Mouse (Mus musculus) retina, adult 2 months (tissue): ENCODE data around the gene Srsf5.
A peak's percentile ranks its signal among the peaks of the same experiment; 100 is the strongest.
"Not testable (repeated sequence)": the region's sequence is repeated elsewhere in the genome, so short reads cannot be mapped to it uniquely, and the experiment has no call there.

ENCODE experiments used
- DNase-seq: peaks from one replicate; pipeline ENCODE4 v3.0.0-alpha.2; 2012; ENCODE audit warnings: low read depth, low spot score

Srsf5 gene

GRCm38 (mm10) chr12:80948202-80948601, 2.9 kb downstream of the Srsf5 start:
- no peak for DNase-seq

GRCm38 (mm10) chr12:80949603-80950002, 4.3 kb downstream of the Srsf5 start:
- DNase-seq = not testable (repeated sequence)

GRCm38 (mm10) chr12:80951640-80952219, 6.4 kb downstream of the Srsf5 start:
- no peak for DNase-seq

DNA sequence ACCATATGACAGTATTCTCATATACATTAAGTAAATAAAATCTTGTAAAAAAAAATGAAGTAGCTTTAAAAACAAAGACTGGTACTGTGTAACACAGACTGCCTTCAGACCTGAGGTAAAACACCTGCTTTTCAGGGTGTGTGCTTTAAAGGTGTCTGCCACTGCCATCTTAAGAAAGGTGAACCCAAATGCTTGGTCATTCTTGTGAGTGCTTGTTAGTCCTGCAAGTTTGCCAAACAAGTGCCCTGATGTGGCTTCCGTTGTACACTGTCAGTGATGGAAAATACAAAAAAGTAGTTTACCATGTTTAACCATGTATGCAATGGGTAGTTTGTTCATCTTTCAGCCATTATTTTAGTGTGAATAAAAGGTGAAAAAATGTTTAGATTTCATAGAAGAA, 7.2 kb downstream of the Srsf5 start:
- DNase-seq = no peak

- no peak for DNase-seq
Observed at GRCm38 (mm10) chr12:80956039-80956438, 10.7 kb downstream of the Srsf5 start.

DNA sequence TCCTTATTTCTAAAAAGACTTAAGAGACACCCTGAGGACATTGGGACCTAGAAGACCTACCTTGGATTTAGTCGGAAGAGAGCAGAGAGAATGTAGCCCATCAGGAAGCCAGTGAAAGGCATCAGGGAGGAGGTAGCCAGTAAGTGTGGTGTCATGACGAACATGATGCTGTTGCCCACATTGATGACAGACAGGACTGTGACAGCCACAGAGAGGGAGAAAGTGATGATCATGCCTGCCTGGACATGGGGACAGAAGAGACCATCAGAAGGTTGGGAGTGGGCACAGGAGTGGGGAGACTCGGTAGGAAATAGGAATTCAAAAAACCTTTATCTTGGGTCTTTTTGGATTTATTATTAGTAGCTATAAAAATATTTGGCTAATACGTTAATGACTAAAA, 12.7 kb downstream of the Srsf5 start:
- DNase-seq = no peak

DNA sequence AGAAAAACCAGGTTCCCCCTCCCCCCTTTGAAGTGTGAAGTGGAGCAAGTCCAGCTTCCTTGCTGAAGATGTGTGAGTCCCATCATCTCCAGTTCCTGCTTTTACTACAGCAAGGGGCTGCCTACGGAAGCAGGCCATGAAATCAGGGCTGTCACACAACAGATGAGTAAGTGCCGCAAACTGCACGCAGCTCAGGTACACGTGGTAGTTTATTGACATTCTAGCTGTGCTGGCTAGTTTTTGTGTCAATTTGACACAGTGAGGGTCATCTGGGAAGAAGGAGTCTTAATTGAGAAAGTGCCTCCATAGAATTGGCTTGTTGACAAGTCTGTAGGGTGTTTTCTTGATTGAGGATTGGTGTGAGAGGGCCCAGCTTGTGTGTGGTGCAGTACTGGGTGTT, 17.3 kb downstream of the Srsf5 start:
- no peak for DNase-seq

DNA sequence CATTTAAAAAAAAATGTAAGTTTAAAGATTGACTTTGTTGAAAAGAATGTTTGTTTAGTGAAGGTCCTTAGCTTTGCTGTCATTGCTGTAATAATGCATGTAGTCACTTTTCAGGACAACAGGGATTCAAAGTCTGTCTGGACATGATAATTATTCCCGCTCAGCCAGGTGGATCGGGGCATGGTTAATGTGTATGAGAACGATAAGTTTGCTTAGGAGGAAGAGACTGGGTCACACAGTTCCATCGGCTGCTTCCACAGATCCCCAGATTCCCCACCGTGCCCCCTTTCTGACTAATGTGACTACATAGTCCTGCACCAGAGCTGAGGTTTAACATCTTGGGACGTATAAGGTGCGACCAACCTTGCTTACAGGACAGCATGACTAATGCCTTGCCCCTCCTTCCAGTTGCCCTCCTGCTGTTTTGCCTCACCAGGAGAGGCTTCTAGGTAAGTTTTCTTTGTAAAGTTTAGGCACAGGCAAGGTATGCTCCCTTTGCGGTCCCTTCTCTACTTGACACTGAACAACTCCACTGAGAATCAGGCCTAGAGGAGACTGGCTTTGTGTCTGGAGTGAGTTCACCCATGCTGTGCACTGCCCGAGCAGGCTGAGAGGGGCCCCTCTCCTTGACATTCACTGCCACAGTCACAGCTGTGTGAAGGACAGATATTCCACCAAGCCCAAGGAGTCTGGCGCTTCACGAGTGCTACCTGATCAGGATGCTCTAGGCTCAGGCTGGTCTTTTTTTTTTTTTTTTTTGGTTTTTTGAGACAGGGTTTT, 20.9 kb downstream of the Srsf5 start:
- DNase-seq = no peak

DNA sequence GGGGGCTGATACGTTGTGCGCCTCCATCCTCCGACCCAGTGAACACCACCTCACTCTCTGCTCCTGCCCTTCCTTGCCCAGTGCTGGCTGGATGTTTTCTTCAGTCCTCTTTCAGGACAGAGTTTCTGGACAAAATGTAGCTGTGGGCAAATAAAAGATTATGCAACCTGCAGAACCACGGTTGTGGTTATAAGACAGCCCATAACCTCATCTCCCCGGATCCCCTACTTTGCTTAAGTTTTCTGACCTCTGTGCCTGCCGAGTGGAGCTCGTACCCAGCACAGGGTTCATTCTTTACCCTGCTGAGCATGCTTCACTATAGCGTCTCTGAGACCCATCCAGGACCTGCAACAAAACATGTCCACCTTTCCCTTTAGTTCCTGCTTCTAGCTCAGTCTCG, 22.6 kb downstream of the Srsf5 start:
- DNase-seq = no peak

DNA sequence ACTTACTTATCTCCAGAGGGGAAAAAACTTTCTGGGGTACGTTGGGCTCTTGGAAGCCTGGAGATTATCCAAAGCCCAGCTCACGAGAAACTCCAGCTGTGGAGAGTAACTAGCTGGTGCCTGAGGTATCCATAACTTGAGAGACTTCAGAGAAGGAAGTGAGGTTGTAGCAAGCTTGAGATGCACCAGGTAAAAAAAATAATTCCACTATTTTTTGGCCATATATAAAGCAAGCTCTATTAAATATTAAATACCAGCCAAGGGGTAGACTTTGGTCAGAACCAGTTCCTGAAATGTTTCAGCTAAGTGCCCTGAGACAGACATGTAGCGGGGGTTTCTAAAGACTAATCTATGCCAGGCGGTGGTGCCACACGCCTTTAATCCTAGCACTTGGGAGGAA, 23.3 kb downstream of the Srsf5 start, which contains the start of gene Slc10a1:
Gene Slc10a1 (minus strand): TSS at position 101 of the 400 bp plus-strand sequence.
- DNase-seq = no peak

DNA sequence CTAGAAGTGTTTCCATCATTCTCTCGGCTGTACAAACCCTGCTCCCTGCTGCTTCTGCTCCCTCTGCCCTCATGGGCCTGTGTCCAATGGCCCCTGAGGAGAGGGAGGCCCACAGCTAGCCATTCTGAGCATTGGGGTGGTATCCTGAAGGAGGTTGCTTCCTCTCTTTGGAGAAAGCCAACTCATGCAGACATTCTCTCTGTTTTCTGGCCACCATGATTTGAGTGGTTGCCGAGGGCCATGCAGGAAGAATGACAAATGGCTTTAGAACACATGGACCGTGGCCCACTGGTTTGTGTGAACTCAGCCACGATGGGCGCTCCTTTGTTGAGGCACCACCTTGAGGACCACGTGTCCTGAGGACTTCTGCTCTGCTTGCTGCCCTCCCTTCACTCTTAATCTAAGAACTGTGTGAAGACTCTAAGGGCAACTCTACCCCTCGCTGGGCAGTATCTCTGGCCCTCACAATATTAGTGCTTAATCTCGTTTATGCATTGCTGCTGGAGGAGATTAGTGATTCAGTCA, 24.9 kb downstream of the Srsf5 start:
- no peak for DNase-seq

GRCm38 (mm10) chr12:80971756-80972155, 26.5 kb downstream of the Srsf5 start:
- no peak for DNase-seq

- no peak for DNase-seq
Observed at GRCm38 (mm10) chr12:80975939-80976671, 30.8 kb downstream of the Srsf5 start.

GRCm38 (mm10) chr12:80982326-80982725, 37.0 kb downstream of the Srsf5 start:
- DNase-seq = peak; percentile 43

DNA sequence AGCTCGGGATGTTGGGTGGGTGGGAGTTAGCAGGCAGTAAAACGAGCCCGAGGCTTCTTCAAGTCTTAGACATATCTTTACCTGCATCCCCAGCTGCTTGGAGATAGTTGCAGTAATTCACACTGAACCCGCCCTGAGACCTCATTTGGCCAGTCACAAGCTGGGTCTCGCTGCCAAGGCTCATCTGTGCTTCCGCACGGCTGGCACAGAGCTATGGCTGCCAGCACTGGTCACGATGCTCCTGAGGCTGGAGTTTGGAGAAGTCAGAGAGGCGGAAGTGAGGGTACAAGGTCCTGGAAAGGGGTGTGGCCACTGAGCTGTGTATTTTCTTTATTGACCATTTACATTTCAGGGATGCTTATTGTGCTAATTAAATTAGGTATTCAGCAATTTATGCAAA, 38.4 kb downstream of the Srsf5 start:
- DNase-seq = no peak

DNA sequence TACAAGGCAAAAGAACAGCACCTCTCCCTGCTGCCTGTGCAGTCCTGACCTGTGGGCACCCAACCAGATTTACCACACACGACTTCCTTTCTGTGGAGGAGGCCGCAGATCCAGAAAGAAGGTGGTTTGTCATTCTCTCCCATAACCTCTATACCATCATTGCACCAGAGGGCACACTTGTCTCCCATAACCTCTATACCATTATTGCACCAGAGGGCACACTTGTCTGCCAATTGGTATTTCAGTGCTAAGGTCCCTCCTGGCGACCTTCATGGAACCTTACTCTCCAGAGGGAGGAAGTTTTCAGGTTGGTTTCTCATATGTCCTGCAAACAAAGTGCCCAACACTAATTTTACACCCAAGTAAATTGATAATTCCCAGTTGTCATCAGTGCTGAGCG, 41.3 kb downstream of the Srsf5 start:
- no peak for DNase-seq

DNA sequence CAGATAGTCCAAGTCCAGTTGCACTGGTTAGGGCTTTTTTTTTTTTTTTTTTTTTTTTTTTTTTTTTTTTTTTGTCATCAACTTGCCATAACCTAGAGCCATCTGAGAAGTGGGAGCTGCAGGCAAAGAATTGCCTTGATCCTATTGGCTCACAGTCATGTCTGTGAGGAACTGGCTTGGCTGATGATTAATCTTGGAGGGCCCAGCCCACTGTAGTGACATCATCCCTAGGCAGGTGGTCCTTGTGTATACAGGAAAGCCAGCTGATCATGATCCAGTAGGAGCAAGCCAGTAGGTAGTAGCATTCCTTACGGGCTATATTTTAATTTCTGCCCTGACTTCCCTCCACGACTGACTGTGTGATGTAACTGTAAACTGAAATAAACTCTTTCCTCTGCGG, 43.0 kb downstream of the Srsf5 start:
- no peak for DNase-seq

- DNase-seq = no peak
Observed at GRCm38 (mm10) chr12:80990901-80991445, 45.7 kb downstream of the Srsf5 start.

DNA sequence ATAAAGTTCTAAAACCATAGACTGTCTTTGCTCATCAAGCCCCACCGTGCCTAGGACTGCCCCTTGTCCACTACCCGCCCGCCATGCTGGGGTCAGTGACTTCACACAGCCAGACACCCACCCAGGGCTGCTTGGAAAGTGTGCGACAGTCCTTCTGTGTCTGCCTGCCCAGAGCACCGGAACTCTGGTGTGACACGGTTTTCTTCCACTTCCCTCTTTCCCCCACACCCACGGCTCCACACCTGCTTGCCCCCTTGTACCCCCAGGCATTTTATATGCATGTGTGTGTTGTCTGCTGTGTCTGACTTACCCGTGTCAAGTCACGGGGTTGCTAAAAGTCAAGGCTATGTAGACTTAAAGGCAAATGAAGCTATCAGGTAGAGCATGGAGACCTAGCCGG, 46.5 kb downstream of the Srsf5 start:
- DNase-seq = no peak

GRCm38 (mm10) chr12:80992540-80993122, 47.3 kb downstream of the Srsf5 start:
- DNase-seq = no peak

DNA sequence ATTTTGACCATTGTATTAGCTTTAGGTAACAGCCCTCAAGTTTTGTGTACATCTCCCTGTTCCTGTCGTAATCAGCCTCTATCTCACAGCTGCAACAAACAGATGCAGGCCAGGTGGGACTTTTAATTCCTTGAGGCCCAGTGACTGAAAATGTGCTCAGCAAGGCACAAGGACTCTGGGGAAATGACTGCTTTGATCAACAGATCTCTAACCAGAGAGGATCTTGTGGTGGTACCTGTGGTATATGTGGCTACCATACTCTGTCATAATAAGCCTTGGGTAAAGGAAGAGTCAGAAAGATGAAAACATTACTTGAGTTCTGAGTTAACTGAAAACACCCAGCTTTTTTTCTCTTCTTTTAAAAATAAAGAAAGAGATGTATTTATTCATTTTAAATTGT, 48.5 kb downstream of the Srsf5 start:
- no peak for DNase-seq

DNA sequence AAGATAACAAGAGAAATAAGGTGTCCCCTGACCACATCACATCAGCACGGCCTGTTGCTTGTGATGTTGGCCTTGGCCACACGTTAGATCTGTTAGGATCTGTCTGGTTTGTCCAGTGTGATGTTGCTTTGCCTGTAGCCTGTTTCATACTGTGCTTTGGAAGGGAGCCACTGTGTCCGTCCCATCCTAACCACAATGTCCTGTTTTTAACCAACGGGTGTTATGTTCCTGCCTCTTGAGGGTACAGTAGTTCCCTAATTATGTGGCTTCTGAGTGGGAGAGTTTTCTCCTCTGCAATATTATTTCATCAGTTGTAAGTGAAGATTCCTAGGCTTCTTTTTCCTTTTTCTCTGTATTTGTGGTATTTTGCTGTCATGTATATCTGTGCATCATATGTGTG, 50.0 kb downstream of the Srsf5 start:
- no peak for DNase-seq
